Mouse (Mus musculus): ENCODE measurements around the gene Haus8.

DNA sequence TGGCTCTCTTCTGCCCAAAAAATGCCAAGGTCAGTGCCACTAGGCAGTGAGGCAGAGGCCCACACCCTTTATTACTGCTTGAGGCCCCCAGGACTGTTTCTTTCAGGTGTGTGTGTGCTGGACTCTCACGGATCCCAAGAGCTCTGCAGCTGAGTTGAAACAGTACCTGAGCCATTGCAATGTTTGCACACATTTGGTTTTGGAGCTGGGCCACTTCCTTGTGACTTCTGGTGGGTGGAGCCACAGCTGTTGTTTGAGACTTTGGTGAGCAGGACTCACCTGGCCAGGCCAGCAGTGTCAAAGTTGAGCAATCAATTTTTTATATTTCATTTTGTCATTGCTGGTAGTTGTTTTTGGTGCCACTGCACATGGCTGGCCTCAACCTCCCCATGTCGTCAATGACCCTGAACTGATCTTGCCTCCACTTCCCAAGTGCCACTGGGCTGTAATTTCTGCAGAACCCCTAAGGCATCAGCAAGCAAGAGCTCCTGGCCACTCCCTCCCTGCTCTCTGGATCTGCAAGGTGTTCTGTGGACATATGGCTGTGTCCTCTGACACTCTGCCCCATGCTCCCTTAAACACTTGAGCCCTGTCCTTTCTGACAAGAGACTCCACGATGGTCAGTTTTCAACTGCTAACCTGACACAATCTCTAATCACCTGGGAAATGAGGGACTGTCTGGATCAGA is 16.0 kb downstream of the Haus8 start:
- no peak for TF ChIP-seq CTCF (IDR thresholded peaks at IDR 0.05; ENCODE audit: control insufficient read depth, insufficient read depth, insufficient read length)
- TF ChIP-seq CEBPB (IDR thresholded peaks at IDR 0.05; ENCODE audit: low read depth) = no peak
- no peak for TF ChIP-seq USF1 (IDR thresholded peaks at IDR 0.05; ENCODE audit: low read depth)
- TF ChIP-seq MYOG (IDR thresholded peaks at IDR 0.05; ENCODE audit: control insufficient read depth, extremely low read depth, insufficient read length) = no peak
- no peak for TF ChIP-seq FOSL1 (IDR thresholded peaks at IDR 0.05; ENCODE audit: insufficient read depth, low read length, poor library complexity, severe bottlenecking)

All from C2C12 (cell line).